ENCODE assay signal across 10 mouse cellular contexts in the genomic region with DNA sequence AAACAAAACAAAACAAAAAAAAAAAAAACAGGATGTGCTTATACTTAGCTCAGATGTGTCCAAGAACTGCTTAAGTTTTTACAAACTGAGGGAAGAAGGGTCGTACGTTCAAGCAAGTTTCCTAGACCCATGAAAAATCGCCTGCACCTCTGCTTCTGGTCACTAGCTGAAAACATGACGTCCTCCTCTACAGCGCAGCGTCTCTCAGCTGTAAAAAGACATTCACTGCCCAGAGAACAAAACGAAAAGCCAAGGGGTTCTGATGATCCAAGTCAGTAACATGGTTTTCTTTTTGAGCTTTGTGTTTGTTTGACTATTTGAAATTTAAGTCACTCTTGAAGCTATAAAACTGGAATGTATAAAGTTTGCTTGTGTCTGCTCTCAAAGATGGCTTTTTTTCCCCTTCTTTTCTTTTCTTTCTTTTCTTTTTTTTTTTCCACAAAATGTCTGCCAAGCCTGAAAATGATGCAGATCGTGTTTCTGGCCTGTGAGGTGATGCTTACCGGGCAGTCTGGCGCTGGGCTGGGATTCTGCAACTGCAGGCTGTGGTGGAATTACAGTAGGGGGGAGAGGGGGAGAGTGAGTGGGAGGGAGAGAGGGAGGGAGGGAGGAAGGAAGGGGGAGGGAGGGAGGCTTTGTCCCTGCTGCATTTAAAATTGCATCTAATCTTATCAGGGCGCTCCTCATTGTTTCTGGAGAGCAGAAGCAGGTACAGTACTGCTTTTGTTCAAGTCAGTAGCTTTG.
DNase-seq lines count a peak whose midpoint lies in the region; ATAC-seq lines count a peak whose summit lies in the region.
"Had no signal": no experiment of that assay in that cellular context is flagged by ENCODE, and none has a peak within 500 bp of the region (broad histone marks: within the 10 kb centered on the region; RNA-seq: fewer than 3 reads in every experiment).

No protein-coding gene starts in this region.

- 2% methylated on average over 11 of the region's 11 CpGs for WGBS in embryonic facial prominence, embryonic 14.5 days
- 4% methylated on average over 11 of the region's 11 CpGs for WGBS in limb, embryonic 12.5 days
- WGBS in stomach, embryonic 16.5 days = 4% methylated on average over 11 of the region's 11 CpGs

- peak overlapping the region; percentile 52; the same call in 1 of the 2 replicates for H3K27ac ChIP-seq in embryonic facial prominence, embryonic 14.5 days (replicated peaks; ENCODE audit: low read depth, low read length)
- peak overlapping the region; percentile 89 for H3K27ac ChIP-seq in limb, embryonic 12.5 days
- H3K27ac ChIP-seq in stomach, embryonic 16.5 days (ENCODE audit: low read length) = 0 out of 2 replicates have a peak overlapping the region, but pooled peaks have one; percentile 21

- no peaks in the 10 kb centered on the region for H3K9me3 ChIP-seq in embryonic facial prominence, embryonic 14.5 days (ENCODE audit: control insufficient read depth, low read length)
- no peaks in the 10 kb centered on the region for H3K9me3 ChIP-seq in limb, embryonic 12.5 days
- H3K9me3 ChIP-seq in stomach, embryonic 16.5 days (replicated peaks; ENCODE audit: control insufficient read depth, low read length) = no peaks in the 10 kb centered on the region
- H3K9me3 ChIP-seq: megakaryocyte, embryonic 14.5 days had no signal

- H3K27me3 ChIP-seq in embryonic facial prominence, embryonic 14.5 days (replicated peaks; ENCODE audit: control insufficient read depth, insufficient read depth, low read length) = no peaks in the 10 kb centered on the region
- no peaks in the 10 kb centered on the region for H3K27me3 ChIP-seq in limb, embryonic 12.5 days
- H3K27me3 ChIP-seq in stomach, embryonic 16.5 days (ENCODE audit: control insufficient read depth, insufficient read depth, low read length) = no peaks in the 10 kb centered on the region
- H3K27me3 ChIP-seq: megakaryocyte, embryonic 14.5 days had no signal

- H3K4me1 ChIP-seq in embryonic facial prominence, embryonic 14.5 days (ENCODE audit: control insufficient read depth, insufficient read depth, low read length) = no peaks in the 10 kb centered on the region
- peaks cover 3% of the 10 kb centered on the region; the same call in 1 of the 2 replicates for H3K4me1 ChIP-seq in limb, embryonic 12.5 days (replicated peaks)
- H3K4me1 ChIP-seq in stomach, embryonic 16.5 days (ENCODE audit: control insufficient read depth, insufficient read depth, low read length) = no peaks in the 10 kb centered on the region
- H3K4me1 ChIP-seq: megakaryocyte, embryonic 14.5 days had no signal

- H3K36me3 ChIP-seq in embryonic facial prominence, embryonic 14.5 days (ENCODE audit: control insufficient read depth, insufficient read depth, low read length) = no peaks in the 10 kb centered on the region
- H3K36me3 ChIP-seq in limb, embryonic 12.5 days = no peaks in the 10 kb centered on the region
- H3K36me3 ChIP-seq in stomach, embryonic 16.5 days (ENCODE audit: control insufficient read depth, insufficient read depth, low read length) = no peaks in the 10 kb centered on the region

- ATAC-seq in embryonic facial prominence, embryonic 14.5 days (ENCODE audit: low read depth) = peak; percentile 97
- ATAC-seq in limb, embryonic 12.5 days (ENCODE audit: insufficient number of reproducible peaks, insufficient read depth, low FRiP score, low TSS enrichment, low read depth) = peak; percentile 92
- ATAC-seq in stomach, embryonic 16.5 days (ENCODE audit: insufficient read depth, low FRiP score) = peak; percentile 66; the same call in 1 of the 2 replicates
- ATAC-seq: activated CD4-positive, CD25-positive, alpha-beta regulatory T cell, adult 4 months had no signal

- DNase-seq in left cerebral cortex, postnatal 4 days = peak; percentile 2
- no peak for DNase-seq in left cerebral cortex, adult 8-10 months (ENCODE audit: low spot score in 2 of 2)
- DNase-seq in embryonic facial prominence, embryonic 14.5 days (ENCODE audit: low spot score) = peak; percentile 83
- no peak for DNase-seq in spleen, postnatal 14 days (ENCODE audit: low spot score in 2 of 2)
- no peak for DNase-seq in right cerebral cortex, adult 18-20 months
- DNase-seq in T-cell, adult 2 months (ENCODE audit: low spot score) = no peak

- peak overlapping the region; percentile 28 for H3K4me3 ChIP-seq in embryonic facial prominence, embryonic 14.5 days (ENCODE audit: low read depth, low read length)
- H3K4me3 ChIP-seq in limb, embryonic 12.5 days (replicated peaks) = peak overlapping the region; percentile 27
- peak overlapping the region; percentile 33 for H3K4me3 ChIP-seq in stomach, embryonic 16.5 days (replicated peaks; ENCODE audit: low read length)
- H3K4me3 ChIP-seq: megakaryocyte, embryonic 14.5 days had no signal

- intact Hi-C loops in left cerebral cortex, postnatal 4 days (cut with DNase I) = no loop called here

- H3K4me2 ChIP-seq in embryonic facial prominence, embryonic 14.5 days (ENCODE audit: low read depth, low read length) = peak overlapping the region; percentile 58
- peak overlapping the region; percentile 56 for H3K4me2 ChIP-seq in limb, embryonic 12.5 days
- peak overlapping the region; percentile 51 for H3K4me2 ChIP-seq in stomach, embryonic 16.5 days (ENCODE audit: low read depth, low read length)

- peak overlapping the region; percentile 56 for H3K9ac ChIP-seq in embryonic facial prominence, embryonic 14.5 days (ENCODE audit: low read depth, low read length)
- no peak overlapping the region for H3K9ac ChIP-seq in limb, embryonic 12.5 days (replicated peaks)
- H3K9ac ChIP-seq in stomach, embryonic 16.5 days (ENCODE audit: low read length) = peak overlapping the region; percentile 44; the same call in 1 of the 2 replicates

Comparison
In these comparisons a context has a peak if more than half of its experiments do, and no peak if none do; other contexts are left out.
1. DNase-seq: peak in left cerebral cortex, postnatal 4 days (single experiment) and embryonic facial prominence, embryonic 14.5 days (single experiment); none in left cerebral cortex, adult 8-10 months (0 of 2), spleen, postnatal 14 days (0 of 2), right cerebral cortex, adult 18-20 months (single experiment) and T-cell, adult 2 months (single experiment).
2. H3K27ac ChIP-seq: peak in every context shown above with its lines; median percentile 89 in limb, embryonic 12.5 days; 52 in embryonic facial prominence, embryonic 14.5 days; 21 in stomach, embryonic 16.5 days.
3. Peak in every context shown above with its lines, with median percentiles within 50 percentile points of each other: ATAC-seq, H3K4me2 ChIP-seq and H3K4me3 ChIP-seq.